Mouse (Mus musculus): ENCODE measurements at regions not wholly inside any gene's neighbourhood (a gene's known extent, or its start where the extent isn't known, plus 50 kb on each side); places are given as distances from the start of the nearest gene placed in this dataset.

DNA sequence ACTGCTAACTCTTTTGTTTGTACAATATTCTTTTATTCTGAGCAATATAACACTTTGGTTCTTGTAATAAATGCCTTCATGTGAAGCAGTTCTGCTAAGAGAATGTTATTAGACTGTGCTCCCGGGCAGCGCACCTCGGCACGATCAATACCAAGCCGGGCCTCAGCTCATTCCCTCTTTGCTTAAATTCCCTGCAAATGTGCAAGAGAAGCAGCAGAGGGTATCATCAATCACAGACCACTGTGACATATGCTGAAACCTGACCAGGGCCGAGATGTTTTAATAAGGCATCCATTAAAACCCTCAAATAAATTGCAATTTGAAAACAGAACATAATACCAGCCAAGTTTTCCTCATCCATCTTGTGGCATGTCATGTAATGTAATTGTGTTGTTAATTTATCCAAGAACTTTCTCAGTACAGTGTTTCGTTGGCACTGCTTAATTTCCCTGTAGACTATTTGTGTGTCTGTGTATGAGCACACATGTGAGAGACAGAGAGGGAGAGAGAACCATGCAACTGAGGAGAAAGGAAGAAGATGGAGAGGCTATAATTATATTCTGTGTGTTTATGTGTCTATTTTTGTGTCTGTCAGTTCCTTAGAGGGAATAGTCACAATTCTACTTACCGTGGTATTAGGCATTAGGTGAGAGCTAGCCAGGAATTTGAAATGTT, 412.9 kb upstream of the Dph6 start:
- TF ChIP-seq POLR2A (IDR thresholded peaks at IDR 0.05; ENCODE audit: low read depth, low read length) (no peak), CTCF (conservative IDR thresholded peaks at IDR 0.05; ENCODE audit: insufficient read depth, insufficient read length, low read depth, low read length) (no peak)
